Mouse (Mus musculus) cerebellum, postnatal 36 days (tissue): ENCODE data around the gene Acad12.
A peak's percentile ranks its signal among the peaks of the same experiment; 100 is the strongest.
"Not testable (repeated sequence)": the region's sequence is repeated elsewhere in the genome, so short reads cannot be mapped to it uniquely, and the experiment has no call there.

ENCODE experiments used
- DNase-seq, 2 experiments: peaks; one replicate each; pipeline ENCODE4 v3.0.0; 2021 to 2022; ENCODE audit warnings: mixed read lengths in 2 of 2

The Acad12 gene

DNA sequence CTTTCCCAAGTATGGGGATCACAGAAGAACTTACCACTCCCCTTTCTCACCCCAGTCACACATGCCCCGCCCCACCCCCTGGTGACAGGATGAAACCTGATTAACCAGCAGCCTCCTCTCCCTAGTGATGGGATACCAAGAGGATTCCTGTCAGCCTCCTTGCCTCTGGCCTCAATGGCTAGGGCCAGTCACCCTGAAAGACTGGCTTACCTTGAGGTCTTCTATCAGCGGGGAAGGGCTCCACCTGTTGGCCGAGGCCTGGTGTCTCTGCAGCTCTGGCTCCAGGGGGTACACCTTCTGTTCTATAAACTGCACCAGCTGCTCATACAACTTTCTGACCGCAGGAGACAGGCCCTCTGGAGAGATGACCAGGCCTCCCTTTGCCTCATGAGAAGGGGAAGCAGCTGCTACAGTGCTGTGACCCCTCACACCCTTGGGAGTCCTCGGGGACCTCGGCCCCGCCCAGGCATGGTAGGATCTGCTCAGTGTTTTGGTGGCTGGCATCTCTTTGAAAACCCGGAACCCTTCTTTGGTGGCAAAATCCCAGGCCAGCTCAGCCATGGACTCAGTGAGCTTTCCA lies 9.1 kb downstream of the Acad12 start:
- DNase-seq: not testable (repeated sequence)

GRCm38 (mm10) chr5:121606151-121606550 lies 12.6 kb downstream of the Acad12 start:
- peak; percentile 70 to 76 for DNase-seq

GRCm38 (mm10) chr5:121603815-121604214 lies 14.9 kb downstream of the Acad12 start:
- DNase-seq: not testable (repeated sequence)

GRCm38 (mm10) chr5:121601547-121602299 lies 17.0 kb downstream of the Acad12 start:
- peak; percentile 88 to 89 for DNase-seq

DNA sequence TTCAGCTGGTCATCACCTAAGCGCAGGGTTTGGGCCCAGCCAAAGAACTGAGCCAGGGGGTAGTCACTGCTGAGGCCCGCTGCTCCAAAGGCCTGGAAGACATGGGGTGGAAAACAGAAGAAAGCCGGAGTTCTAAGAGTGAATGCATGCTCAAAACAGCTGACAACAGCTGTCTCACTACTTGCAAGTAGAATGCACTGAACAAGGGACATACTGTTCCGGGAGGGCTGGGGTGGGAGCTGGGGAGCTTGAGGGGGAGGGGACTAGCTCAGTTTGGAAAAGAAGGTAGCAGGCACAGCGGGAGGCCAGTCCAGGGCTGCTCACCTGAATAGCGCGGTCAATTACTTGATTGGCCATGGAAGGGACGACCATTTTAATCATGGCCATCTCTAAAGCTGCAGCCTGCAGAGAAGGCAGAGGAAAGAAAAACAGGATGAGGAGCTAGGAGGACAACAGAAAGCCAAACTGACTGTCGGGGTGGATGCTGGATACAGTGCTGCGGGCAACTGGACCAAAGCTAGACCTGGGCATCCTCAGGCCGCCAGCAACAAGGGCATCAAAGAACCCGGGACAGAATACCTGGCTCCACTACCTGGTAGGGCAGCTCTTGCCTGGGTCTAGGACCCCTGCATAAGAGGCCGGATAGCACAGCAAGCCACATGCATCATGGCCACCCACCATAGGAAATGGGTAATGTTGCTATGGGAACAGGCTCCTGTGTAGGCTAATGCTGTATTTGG lies 19.7 kb downstream of the Acad12 start:
- DNase-seq: no peak

DNA sequence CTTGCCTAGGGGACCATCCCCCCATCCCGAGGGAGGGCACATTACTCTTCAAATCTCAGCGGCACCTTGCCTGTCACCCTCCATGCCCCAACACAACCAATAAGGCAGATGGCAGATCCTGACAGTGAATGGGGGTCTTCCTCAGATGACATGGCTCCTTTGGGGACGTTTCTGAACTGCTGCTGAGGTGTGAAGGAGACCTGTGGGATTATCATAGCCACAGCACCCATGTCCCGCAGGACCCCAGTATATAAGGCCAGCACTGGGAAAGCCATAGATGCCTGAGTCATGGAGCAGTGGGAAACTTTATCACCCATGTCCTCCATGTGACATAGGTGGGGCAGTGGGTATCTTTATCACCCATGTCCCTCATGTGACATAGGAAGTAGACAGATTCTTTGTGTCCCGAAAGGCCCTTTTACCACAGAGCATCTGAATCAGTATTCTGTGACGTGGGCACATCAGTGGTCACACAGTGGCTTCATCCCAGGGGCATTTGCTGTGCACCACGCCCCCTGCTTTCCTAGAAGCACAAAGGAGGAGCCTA lies 20.7 kb downstream of the Acad12 start:
- DNase-seq: no peak

GRCm38 (mm10) chr5:121597332-121597731 lies 21.4 kb downstream of the Acad12 start:
- DNase-seq: no peak

GRCm38 (mm10) chr5:121596226-121596625 lies 22.5 kb downstream of the Acad12 start:
- no peak for DNase-seq

GRCm38 (mm10) chr5:121595758-121596157 lies 23.0 kb downstream of the Acad12 start:
- DNase-seq: no peak

GRCm38 (mm10) chr5:121594714-121595313 lies 23.9 kb downstream of the Acad12 start:
- DNase-seq: no peak

GRCm38 (mm10) chr5:121593451-121594401 lies 25.0 kb downstream of the Acad12 start, which contains the start of gene Aldh2:
Aldh2 (minus strand) TSS chr5:121593824.
- DNase-seq: peak; percentile 51 to 65

DNA sequence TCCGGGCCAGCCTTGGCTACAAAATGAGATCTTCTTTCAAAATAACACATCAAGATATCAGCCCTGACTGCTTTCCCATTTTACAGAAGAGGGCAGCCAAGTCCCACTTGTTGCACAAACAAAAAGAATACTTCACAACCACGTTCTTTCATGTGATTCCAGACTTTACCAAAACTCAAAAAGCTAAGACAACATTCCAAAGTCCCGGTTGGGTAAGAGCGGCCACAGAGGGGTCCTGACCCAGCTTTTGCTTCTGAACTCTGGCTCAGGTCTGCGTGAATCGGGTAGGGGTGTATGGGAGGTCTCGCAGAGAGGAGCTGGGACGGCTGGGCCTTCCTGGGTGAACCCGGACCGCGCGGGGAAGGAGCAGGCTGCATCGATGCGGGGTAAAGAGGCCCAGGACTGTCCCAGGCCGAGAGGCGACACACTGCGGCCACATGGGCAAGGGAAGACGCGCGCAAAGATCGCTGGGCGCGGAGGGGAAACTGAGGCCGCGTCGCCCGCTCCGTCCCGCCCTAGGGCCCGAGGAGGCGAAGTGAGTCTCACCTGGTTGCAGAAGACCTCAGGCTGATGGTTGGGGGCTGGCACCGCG lies 25.8 kb downstream of the Acad12 start:
- DNase-seq: no peak

DNA sequence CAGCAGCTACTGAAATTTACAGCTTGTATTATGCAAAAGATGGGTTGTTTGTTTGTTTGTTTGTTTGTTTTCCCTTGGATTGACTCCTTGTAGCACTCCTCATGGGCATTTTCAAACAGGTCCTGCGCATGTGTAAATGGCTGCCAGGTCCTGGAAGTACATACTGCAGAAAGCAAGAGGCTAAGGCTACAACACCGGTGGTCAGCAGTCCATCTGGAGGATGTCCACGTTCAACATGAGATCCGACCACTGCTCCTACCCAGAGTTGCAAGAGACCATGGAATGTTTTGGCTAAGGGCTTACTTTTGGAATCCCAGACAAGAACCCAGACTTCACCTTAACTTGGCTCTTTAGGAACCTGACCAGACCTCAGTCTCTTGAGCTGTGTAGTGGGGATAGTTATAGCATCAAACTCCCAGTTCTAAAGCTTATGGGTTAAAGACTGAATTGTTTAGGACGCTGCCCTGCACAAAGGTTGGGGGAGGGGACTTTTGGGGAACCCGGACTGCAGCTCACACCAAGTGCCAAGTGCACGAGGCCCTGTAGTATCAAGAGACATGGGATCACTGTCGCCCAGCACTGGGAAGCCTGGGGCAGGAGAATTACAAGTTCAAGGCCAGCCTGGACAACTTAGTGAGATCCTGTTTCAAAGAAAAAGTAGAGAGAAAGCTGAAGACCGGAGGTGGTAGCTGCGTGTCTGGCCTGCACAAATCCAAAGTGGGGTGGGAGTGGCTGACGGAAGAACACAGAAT lies 26.5 kb downstream of the Acad12 start:
- DNase-seq: no peak

GRCm38 (mm10) chr5:121591417-121592063 lies 27.2 kb downstream of the Acad12 start:
- no peak for DNase-seq

DNA sequence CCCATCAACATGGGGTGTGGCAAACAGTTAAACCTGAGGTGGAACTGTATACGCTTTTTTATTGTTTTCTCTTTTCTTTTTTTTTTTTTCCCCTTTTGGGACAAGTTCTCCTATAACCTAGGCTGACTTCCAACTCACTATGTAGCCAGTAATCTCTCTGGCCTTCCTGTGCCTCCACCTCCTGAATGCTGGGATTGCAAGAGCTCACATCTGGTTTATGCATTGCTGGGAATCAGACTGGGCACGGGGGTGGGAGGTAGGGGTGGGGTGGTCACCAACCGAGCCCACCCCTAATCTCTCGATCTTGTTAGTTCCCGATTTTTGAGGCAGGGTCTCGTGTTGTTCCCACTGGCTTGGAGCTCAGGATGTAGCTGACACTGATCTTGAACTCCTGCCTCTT lies 28.8 kb downstream of the Acad12 start:
- no peak for DNase-seq

DNA sequence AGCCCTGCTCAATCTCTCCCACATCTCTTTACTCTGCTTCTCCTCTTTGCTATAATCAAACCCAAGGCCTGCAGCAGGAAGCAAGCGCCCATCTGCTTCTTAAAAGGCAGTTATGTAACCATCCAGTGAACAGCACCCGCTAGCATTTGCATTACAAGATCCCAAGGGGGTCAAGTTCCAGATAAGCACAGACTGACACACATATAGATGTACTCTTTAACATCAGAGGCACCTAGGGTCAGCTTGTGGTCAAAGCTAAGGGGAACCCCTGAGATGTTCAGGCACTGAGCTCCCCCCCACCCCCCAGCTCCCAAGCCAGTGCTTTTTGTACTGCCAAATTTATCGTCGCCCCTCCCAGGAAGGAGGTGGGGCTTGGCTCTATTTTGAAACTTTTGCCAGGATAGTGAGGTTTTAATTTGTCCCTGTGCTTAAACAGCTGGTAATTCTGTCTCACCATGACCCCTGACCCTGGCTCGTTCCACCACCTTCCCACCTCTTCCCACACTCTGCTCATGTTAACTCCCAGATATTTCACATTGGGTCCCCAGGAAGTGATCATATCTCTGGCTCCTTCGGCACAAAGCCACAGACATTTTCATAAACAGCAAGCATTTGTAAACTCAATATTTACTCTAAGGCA lies 32.2 kb downstream of the Acad12 start:
- DNase-seq: no peak

DNA sequence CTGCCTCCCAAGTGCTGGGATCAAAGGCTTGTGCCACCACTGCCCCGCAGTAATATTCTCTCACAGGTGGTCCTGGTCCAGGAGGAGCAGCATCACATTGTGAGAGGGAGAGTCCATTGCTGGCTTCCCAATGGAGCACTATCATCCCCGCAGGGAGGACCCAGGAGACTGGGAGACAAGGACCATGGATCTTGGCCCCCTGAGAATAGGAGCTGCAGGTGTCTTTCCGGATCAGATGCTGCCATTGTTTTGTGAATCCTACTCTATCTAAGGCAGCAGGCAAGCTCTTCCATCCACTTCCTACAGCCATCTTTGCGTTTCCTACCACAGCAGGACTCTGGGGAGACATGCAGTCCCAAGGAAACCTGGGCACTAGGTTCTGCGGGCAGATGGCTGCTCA lies 33.0 kb downstream of the Acad12 start:
- DNase-seq: no peak

DNA sequence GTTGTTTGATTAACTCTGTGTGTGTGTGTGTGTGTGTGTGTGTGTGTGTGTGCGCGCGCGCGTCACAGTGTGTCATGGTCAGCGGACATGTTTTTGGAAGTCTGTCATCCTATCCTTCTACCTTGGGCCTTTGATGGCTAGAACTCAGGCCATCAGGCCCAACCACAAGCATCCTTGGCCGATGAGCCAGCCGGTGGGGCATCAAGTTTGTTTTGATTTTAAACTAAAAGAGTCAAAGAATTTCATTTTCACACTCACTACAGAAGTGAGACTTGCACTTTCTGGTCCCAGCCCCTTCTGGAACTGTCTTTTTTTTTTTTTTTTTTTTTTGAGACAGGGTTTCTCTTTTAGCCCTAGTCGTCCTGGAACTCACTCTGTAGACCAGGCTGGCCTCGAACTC lies 33.7 kb downstream of the Acad12 start:
- DNase-seq: no peak

- DNase-seq: peak; percentile 49 to 66
These were observed 34.8 kb downstream of the Acad12 start for GRCm38 (mm10) chr5:121583765-121584501.
